Mouse (Mus musculus) spleen, adult 2 months (tissue): ENCODE measurements around the gene Tle3.

ENCODE experiments used
- CTCF ChIP-seq: fragments of 200-500 bp; IDR thresholded peaks from 2 replicates; pipeline ENCODE4 v1.5.1; 2011; ENCODE audit warnings: mild to moderate bottlenecking, inconsistent platforms; ENCODE audit not compliant: insufficient read depth, insufficient read length, insufficient replicate concordance; ENCODE audit errors: extremely low read depth
- POLR2A ChIP-seq: fragments of 200-500 bp; IDR thresholded peaks from 2 replicates; pipeline ENCODE4 v1.6.1; 2011; ENCODE audit warnings: low read depth, low read length, inconsistent platforms

GRCm38 (mm10) chr9:61326922-61327321 lies 45.2 kb upstream of the Tle3 start:
- TF ChIP-seq CTCF (no peak), POLR2A (no peak)
